Mouse (Mus musculus) kidney, adult 2 months (tissue): Measurements from ENCODE around the gene Ttn. TPM values are rescaled to one million over a fixed set of nuclear protein-coding genes. Genes with fewer than 3 reads are reported as not detected.

Experiments used
- DNase-seq: peaks from one replicate; pipeline ENCODE4 v3.0.0; 2021
- H3K27ac ChIP-seq: fragments of 200-500 bp; 2 replicates; pipeline ENCODE4 v1.5.1; 2012; ENCODE audit warnings: low read depth, low read length, control low read depth, inconsistent platforms; ENCODE audit not compliant: insufficient read depth
- H3K27me3 ChIP-seq: fragments of 200-500 bp; replicated peaks from 2 replicates; pipeline ENCODE4 v1.6.1; 2012; ENCODE audit warnings: mild to moderate bottlenecking, moderate library complexity, low read length, inconsistent platforms; ENCODE audit not compliant: control insufficient read depth, insufficient read depth
- H3K36me3 ChIP-seq: fragments of 200-500 bp; 2 replicates; pipeline ENCODE4 v1.6.1; 2012; ENCODE audit warnings: mild to moderate bottlenecking, moderate library complexity, low read length, inconsistent platforms; ENCODE audit not compliant: control insufficient read depth, insufficient read depth
- H3K4me1 ChIP-seq: fragments of 200-500 bp; 2 replicates; pipeline ENCODE4 v1.6.1; 2011; ENCODE audit warnings: low read length; ENCODE audit not compliant: control insufficient read depth, insufficient read depth
- H3K4me3 ChIP-seq: fragments of 200-500 bp; 2 replicates; pipeline ENCODE4 v1.5.1; 2011; ENCODE audit warnings: mild to moderate bottlenecking, low read depth, low read length, control low read depth; ENCODE audit not compliant: insufficient read depth
- CTCF ChIP-seq: fragments of 200-500 bp; conservative IDR thresholded peaks from 2 replicates; pipeline ENCODE4 v1.5.1; 2011; ENCODE audit warnings: low read depth, mild to moderate bottlenecking, control low read depth, low read length, moderate library complexity, mixed read lengths; ENCODE audit not compliant: insufficient read depth, insufficient read length
- POLR2A ChIP-seq: fragments of 200-500 bp; IDR thresholded peaks from one replicate; pipeline ENCODE4 v1.6.1; 2011; ENCODE audit warnings: low read depth, low read length, control low read depth
- WGBS: fragments of 180-500 bp; shearing (Covaris S2); methylation state at CpG from one replicate; pipeline ENCODE4 v1.1.7; 2018; 5-methylcytosine and 5-hydroxymethylcytosine counted together
- polyA plus RNA-seq: library from polyadenylated mRNA; depleted of rRNA; stranded (reverse); fragments of >200 nt; gene quantifications from 2 replicates; pipeline ENCODE4 v1.2.3, GENCODE M21; 2012

Gene Ttn
- polyA plus RNA-seq, 1 experiment, result 1.2 TPM

DNA sequence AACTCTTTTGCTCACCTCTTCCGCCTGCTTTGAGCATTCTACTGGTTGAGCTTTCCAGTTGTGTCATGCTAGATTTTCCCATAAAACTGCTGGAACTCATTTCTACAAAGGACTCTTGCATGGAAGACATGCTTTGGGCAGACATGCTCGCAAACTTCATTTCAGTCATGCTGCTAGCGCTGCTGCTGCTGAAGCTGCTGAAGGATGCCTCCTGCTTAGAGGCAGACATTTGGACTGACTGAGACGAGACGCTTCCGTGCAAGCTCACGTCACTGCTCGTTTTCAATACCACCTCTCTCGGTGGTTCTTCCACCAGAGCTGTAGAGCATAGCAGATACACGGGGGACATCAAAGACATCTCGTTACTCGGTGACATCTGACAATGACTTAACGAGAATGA, 276.7 kb downstream of the Ttn start:
- Histone ChIP-seq H3K4me1 (no peaks in the 10 kb centered on the region), H3K36me3 (0 out of 2 replicates have a peak, but pooled peaks cover 2% of the 10 kb centered on the region), H3K27ac (no peak overlapping the region), H3K4me3 (no peak overlapping the region), H3K27me3 (no peaks in the 10 kb centered on the region)
- DNase-seq, result no peak
- TF ChIP-seq CTCF (no peak), POLR2A (no peak)
- 94% methylated on average over 13 of the region's 13 CpGs for WGBS

DNA sequence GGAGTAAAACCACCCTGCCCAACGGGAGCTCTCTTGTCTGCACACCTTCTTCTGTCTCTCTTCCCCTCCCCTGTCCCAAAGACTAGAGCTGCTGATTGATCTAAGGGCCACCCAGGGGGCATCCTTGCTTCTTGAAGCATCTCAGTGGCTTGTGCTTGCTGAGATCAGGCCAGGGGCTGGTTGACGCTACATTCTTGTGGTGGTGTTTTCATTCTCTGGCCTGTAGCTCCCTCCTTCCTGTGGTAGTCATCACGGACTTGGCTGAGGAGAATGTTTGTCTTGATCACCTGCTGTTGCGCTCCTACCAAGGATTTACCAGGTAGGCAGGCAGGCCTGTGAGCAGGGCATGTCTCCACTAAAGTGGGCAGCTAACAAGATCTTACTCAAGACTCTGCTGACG, 279.6 kb downstream of the Ttn start:
- H3K27ac ChIP-seq, result no peak overlapping the region
- H3K27me3 ChIP-seq, result no peaks in the 10 kb centered on the region
- no peak overlapping the region for H3K4me3 ChIP-seq
- H3K36me3 ChIP-seq, result no peaks in the 10 kb centered on the region
- no peak for DNase-seq
- WGBS, result 94% methylated on average over 5 of the region's 5 CpGs
- TF ChIP-seq CTCF (no peak), POLR2A (no peak)
- no peaks in the 10 kb centered on the region for H3K4me1 ChIP-seq

DNA sequence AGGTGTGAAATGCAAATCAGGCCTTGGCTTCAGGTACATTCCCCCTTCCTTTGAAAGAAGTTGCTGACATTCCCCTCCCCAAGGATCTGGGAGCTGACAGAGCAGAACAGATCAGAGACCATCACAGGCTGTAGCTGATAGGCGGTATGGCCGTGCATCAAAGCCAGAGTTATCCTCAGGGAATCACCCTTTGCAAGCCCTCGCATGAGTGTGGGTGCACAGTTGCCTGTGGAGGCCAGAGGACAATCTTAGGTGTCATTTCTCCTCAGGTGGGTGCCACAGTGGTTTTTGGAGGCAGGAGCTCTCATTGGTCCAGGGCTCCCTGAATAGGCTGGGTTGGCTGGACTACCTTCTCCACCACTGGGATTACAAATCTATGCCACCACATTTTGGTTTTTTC, 280.2 kb downstream of the Ttn start:
- WGBS, result 90% methylated on average over 3 of the region's 3 CpGs
- TF ChIP-seq CTCF (no peak), POLR2A (no peak)
- DNase-seq, result no peak
- Histone ChIP-seq H3K27ac (no peak overlapping the region), H3K27me3 (no peaks in the 10 kb centered on the region), H3K4me1 (no peaks in the 10 kb centered on the region), H3K4me3 (no peak overlapping the region), H3K36me3 (no peaks in the 10 kb centered on the region)

DNA sequence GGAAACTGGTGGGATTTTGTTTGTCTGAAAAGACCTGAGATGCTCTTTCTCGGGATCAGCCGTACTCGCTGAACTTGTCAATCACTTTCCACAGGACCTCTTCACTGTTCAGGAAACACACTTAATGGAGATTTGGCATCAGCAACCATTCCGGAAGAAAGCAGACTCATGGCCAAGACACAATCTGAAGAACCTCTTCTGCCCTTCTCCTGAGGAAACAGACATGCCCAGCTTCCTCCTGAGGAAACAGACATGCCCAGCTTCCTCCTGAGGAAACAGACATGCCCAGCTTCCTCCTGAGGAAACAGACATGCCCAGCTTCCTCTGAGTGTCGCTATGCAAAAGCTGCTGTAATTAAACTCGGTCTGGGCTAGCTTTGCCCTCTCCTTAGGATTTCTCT, 287.1 kb downstream of the Ttn start:
- Histone ChIP-seq H3K4me1 (no peaks in the 10 kb centered on the region; the same call in 1 of the 2 replicates), H3K27me3 (no peaks in the 10 kb centered on the region), H3K36me3 (peaks cover 4% of the 10 kb centered on the region; the same call in 1 of the 2 replicates), H3K4me3 (no peak overlapping the region), H3K27ac (no peak overlapping the region)
- DNase-seq, result peak; percentile 54
- 68% methylated on average over 6 of the region's 6 CpGs for WGBS
- TF ChIP-seq POLR2A, result no peak
- no peak for TF ChIP-seq CTCF

DNA sequence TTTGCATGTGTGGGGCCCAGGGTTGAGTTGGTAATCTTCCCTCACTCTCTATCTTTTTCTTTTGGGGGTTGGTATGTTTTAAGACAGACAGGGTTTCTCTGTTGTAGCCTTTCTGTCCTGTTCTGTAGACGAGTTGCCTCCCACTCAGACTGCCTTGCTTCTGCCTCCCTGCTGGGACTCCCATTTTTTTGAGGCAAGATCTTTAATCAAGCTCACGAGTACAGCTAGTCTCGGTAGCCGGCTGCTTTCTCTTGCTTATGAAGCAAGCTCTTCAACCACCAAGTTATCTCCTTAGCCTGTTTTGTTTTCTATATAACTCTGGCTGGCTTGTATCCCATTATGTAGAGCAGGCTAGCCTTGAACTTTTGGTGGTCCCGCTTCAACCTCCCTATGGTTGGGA, 288.6 kb downstream of the Ttn start:
- Histone ChIP-seq H3K4me3 (no peak overlapping the region), H3K4me1 (no peaks in the 10 kb centered on the region; the same call in 1 of the 2 replicates), H3K27me3 (no peaks in the 10 kb centered on the region), H3K36me3 (peaks cover 4% of the 10 kb centered on the region; the same call in 1 of the 2 replicates), H3K27ac (no peak overlapping the region)
- DNase-seq, result no peak
- TF ChIP-seq POLR2A (no peak), CTCF (no peak)
- whole genome bisulfite sequencing, result 79% methylated on average over 5 of the region's 5 CpGs

GRCm38 (mm10) chr2:76690436-76691204, 291.7 kb downstream of the Ttn start:
- peak; percentile 87 for DNase-seq
- Histone ChIP-seq H3K4me3 (no peak overlapping the region), H3K27ac (no peak overlapping the region), H3K27me3 (no peaks in the 10 kb centered on the region), H3K36me3 (peaks cover 4% of the 10 kb centered on the region), H3K4me1 (no peaks in the 10 kb centered on the region; the same call in 1 of the 2 replicates)
- 64% methylated on average over 12 of the region's 12 CpGs for WGBS
- TF ChIP-seq POLR2A (no peak), CTCF (no peak)

- no peak overlapping the region for H3K4me3 ChIP-seq
- TF ChIP-seq CTCF, result no peak
- no peak for TF ChIP-seq POLR2A
- H3K27ac ChIP-seq, result no peak overlapping the region
- no peak for DNase-seq
- no peaks in the 10 kb centered on the region; the same call in 1 of the 2 replicates for H3K4me1 ChIP-seq
- no peaks in the 10 kb centered on the region for H3K27me3 ChIP-seq
- 67% methylated on average over 7 of the region's 7 CpGs for WGBS
- peaks cover 2% of the 10 kb centered on the region for H3K36me3 ChIP-seq
Measured at GRCm38 (mm10) chr2:76688162-76688561, 294.2 kb downstream of the Ttn start.
